Mouse (Mus musculus): ENCODE measurements around the gene Ndfip2.

DNA sequence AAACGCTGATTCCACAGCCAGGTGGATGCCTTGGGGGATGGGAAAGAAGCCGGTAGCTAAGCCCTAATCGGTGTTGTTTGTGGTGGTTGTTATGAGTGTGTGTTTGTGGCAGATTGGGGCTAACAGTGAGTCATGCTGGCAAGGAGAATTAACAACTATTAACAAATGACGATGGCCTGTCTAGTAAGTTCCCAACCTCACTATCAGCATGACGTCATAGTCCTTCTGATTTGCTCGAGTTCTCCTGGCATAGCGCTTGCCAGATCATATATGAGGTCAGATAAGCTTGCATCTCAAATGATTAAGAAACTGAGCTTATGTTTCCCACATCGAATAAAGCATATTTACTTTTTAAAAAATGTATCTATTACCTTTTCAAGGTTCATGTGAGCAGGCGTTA, 20.6 kb upstream of the Ndfip2 start:
- TF ChIP-seq MAFK (IDR thresholded peaks at IDR 0.05; ENCODE audit: borderline replicate concordance, low read depth, low read length) = no peak
- no peak for TF ChIP-seq CTCF (IDR thresholded peaks at IDR 0.05 in 2 of 3, conservative IDR thresholded peaks at IDR 0.05 in 1 of 3; ENCODE audit: control insufficient read depth in 1 of 3, insufficient read depth in 1 of 3, low read depth in 2 of 3, low read length in 3 of 3, poor library complexity in 1 of 3, severe bottlenecking in 1 of 3)
- TF ChIP-seq POLR2A (IDR thresholded peaks at IDR 0.05; ENCODE audit: control insufficient read depth in 1 of 2, insufficient read depth in 1 of 2, low read depth in 1 of 2, low read length in 2 of 2, poor library complexity in 1 of 2) = no peak
- no peak for TF ChIP-seq TCF12 (IDR thresholded peaks at IDR 0.05; ENCODE audit: low read depth, low read length)
- TF ChIP-seq ZKSCAN1 (IDR thresholded peaks at IDR 0.05; ENCODE audit: low read depth, low read length) = no peak
- no peak for TF ChIP-seq MAZ (IDR thresholded peaks at IDR 0.05; ENCODE audit: low read depth, low read length)
- no peak for TF ChIP-seq HCFC1 (IDR thresholded peaks at IDR 0.05; ENCODE audit: low read depth, low read length)
- TF ChIP-seq NRF1 (IDR thresholded peaks at IDR 0.05; ENCODE audit: insufficient read depth, low read depth, low read length, poor library complexity, severe bottlenecking) = no peak
